Mouse (Mus musculus) embryonic facial prominence, embryonic 14.5 days (tissue): ENCODE data around the gene Usp47. TPM values are rescaled to one million over a fixed set of nuclear protein-coding genes. Genes with fewer than 3 reads are reported as not detected.
"Not testable (repeated sequence)": the region's sequence is repeated elsewhere in the genome, so short reads cannot be mapped to it uniquely, and the experiment has no call there.

Experiments
- ATAC-seq: fragments of 200-750 bp; cut with Nextera tagmentation; 2 replicates; pipeline ENCODE4 v1.8.0; 2017; ENCODE audit warnings: low read depth, moderate number of reproducible peaks, moderate TSS enrichment
- DNase-seq: peaks from one replicate; pipeline ENCODE4 v3.0.0-alpha.2; 2015; ENCODE audit warnings: low spot score
- H3K27ac ChIP-seq: fragments of 300-500 bp; sonication (generic); replicated peaks from 2 replicates; pipeline ENCODE4 v1.5.1; 2014; ENCODE audit warnings: low read depth, mild to moderate bottlenecking, low read length, moderate library complexity
- H3K27me3 ChIP-seq: fragments of 300-500 bp; sonication (generic); replicated peaks from 2 replicates; pipeline ENCODE4 v1.6.1; 2014; ENCODE audit warnings: low read length; ENCODE audit not compliant: control insufficient read depth, insufficient read depth
- H3K36me3 ChIP-seq: fragments of 300-500 bp; sonication (generic); 2 replicates; pipeline ENCODE4 v1.6.1; 2014; ENCODE audit warnings: low read length, mixed read lengths; ENCODE audit not compliant: control insufficient read depth, insufficient read depth
- H3K4me1 ChIP-seq: fragments of 300-500 bp; sonication (generic); 2 replicates; pipeline ENCODE4 v1.6.1; 2014; ENCODE audit warnings: antibody characterized with exemption, low read length; ENCODE audit not compliant: control insufficient read depth, insufficient read depth
- H3K4me2 ChIP-seq: fragments of 300-500 bp; sonication (generic); 2 replicates; pipeline ENCODE4 v1.6.1; 2014; ENCODE audit warnings: low read depth, mild to moderate bottlenecking, low read length, moderate library complexity, mixed read lengths
- H3K4me3 ChIP-seq: fragments of 300-500 bp; sonication (generic); 2 replicates; pipeline ENCODE4 v1.5.1; 2014; ENCODE audit warnings: low read depth, mild to moderate bottlenecking, low read length
- H3K9ac ChIP-seq: fragments of 300-500 bp; sonication (generic); 2 replicates; pipeline ENCODE4 v1.6.1; 2014; ENCODE audit warnings: low read depth, mild to moderate bottlenecking, low read length, moderate library complexity, mixed read lengths
- H3K9me3 ChIP-seq: fragments of 300-500 bp; sonication (generic); 2 replicates; pipeline ENCODE4 v1.6.1; 2016; ENCODE audit warnings: low read length; ENCODE audit not compliant: control insufficient read depth
- WGBS: fragments of 180-500 bp; shearing (Covaris S2); extraction: QIAGEN DNeasy Blood & Tissue Kit; methylation state at CpG from one replicate; pipeline ENCODE4 v1.1.7; 2014; 5-methylcytosine and 5-hydroxymethylcytosine counted together
- polyA plus RNA-seq: library from polyadenylated mRNA; unstranded; fragments of >200 nt; fragmentation: Nextera tagmentation; extraction: Ambion mirVana; gene quantifications from 2 replicates; pipeline ENCODE4 v1.2.1, GENCODE M21; 2014

The Usp47 gene
- polyA plus RNA-seq, 1 experiment from 2014 or later, result 86.7 TPM

DNA sequence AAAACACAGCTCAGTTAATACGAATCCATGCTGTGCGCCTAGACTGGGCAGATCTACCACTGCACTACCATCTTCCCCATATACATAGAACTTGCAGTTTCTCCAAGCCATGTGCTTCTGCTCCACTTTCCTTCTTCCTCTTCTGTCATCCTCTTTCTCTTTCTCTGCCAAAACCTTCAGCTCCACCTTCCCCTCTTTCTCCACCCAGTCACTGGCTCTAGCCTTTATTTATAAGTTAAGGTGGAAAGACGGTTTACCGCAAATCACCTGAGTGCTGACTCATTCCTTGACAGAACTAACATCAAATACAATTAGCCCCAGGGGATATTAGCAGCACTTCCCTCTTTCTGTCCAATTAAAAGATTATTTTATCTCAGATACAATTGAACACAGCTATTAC, 71.6 kb downstream of the Usp47 start:
- H3K9me3 ChIP-seq, H3K9ac ChIP-seq, H3K4me2 ChIP-seq, H3K27ac ChIP-seq, H3K27me3 ChIP-seq, H3K4me1 ChIP-seq, ATAC-seq, DNase-seq, H3K4me3 ChIP-seq: not testable (repeated sequence)
- 88% methylated on average over 4 of the region's 4 CpGs for WGBS
- peaks cover 86% of the 10 kb centered on the region for H3K36me3 ChIP-seq

DNA sequence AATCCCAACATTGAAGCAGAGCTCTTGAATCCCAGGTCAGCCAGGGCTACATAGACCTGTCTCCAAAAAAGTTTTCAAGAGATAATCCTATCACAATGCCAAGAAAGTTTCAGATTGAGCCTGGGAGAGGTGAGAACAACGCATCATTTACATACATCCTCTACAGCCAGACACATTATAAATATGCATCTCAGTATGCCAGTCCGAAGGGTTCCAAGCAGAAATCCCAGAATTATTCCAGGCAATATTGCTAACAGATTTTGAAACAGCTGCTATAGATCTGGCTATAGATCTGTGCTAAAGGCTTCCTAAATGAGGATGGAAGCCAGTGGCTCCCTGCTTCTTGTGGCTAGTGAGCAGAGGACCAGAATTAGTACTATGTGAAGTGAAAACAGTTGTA, 77.6 kb downstream of the Usp47 start:
- Histone ChIP-seq H3K4me2 (no peak overlapping the region), H3K27me3 (no peaks in the 10 kb centered on the region), H3K27ac (no peak overlapping the region), H3K9ac (no peak overlapping the region), H3K9me3 (no peaks in the 10 kb centered on the region), H3K4me1 (no peaks in the 10 kb centered on the region), H3K36me3 (peaks cover 85% of the 10 kb centered on the region), H3K4me3 (no peak overlapping the region)
- WGBS, result 89% methylated on average over 2 of the region's 2 CpGs
- no peak for ATAC-seq
- no peak for DNase-seq

DNA sequence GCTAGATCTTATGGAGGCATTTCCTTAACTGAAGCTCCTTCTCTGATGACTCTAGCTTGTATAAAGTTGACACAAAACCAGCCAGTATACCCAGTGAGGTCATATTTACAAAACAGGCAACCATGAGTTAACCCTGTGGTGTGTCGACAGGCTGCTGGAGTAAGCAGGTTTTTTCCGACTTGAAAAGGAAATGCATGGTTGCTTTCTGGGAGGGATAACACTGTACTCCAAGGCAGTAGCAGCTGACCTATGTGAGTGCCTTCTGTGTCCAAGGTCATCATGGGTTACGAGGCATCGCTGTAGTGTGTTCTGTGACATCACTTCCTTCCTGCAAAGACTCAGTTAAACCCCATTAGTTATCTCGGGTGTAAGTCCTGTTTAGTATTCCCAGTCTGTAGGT, 79.6 kb downstream of the Usp47 start:
- Histone ChIP-seq H3K27me3 (no peaks in the 10 kb centered on the region), H3K4me1 (no peaks in the 10 kb centered on the region), H3K4me3 (no peak overlapping the region), H3K36me3 (peaks cover 90% of the 10 kb centered on the region), H3K9me3 (no peaks in the 10 kb centered on the region), H3K9ac (no peak overlapping the region), H3K4me2 (no peak overlapping the region), H3K27ac (no peak overlapping the region)
- 75% methylated on average over 5 of the region's 5 CpGs for WGBS
- DNase-seq (no peak), ATAC-seq (no peak)

DNA sequence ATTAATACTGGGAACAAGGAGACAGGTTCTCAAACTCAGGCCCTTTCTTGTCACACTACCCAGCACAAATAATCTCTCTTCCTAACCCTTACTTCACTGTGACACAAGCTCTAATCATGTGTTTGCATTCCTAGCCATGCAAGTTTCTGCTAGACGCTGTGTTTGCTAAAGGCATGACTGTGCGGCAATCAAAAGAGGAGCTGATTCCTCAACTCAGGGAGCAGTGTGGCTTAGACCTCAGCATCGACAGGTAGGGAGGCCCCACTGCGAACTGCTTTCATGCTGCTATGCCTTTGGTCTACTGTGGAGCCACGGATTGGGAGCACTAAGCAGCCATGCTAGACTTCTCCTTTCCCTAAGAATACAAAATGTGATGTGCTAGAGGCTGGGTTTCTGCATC, 80.5 kb downstream of the Usp47 start:
- Histone ChIP-seq H3K4me1 (no peaks in the 10 kb centered on the region), H3K27ac (no peak overlapping the region), H3K4me2 (no peak overlapping the region), H3K9me3 (no peaks in the 10 kb centered on the region), H3K4me3 (no peak overlapping the region), H3K9ac (no peak overlapping the region), H3K36me3 (peaks cover 90% of the 10 kb centered on the region), H3K27me3 (no peaks in the 10 kb centered on the region)
- ATAC-seq, result no peak
- WGBS, result 92% methylated on average over 5 of the region's 5 CpGs
- DNase-seq, result no peak

DNA sequence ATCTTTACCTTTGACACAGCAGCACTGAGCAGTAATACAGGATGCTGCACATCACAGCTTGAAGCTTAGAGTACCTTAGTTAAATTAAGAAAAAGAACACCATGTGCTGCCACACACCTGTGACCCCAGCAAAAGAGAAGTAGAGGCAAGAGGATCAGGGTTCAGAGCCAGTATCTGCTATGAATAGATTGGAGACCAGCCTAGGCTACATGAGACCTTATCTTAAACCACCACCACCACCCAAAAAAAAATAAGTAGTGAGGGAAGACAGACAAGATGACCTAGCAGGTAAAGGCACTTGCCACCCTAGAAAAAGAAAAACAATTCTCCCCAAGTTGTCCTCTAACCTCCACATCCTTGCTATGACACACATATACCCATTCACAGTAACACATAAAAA, 85.5 kb downstream of the Usp47 start:
- Histone ChIP-seq H3K4me1 (no peaks in the 10 kb centered on the region), H3K27ac (no peak overlapping the region), H3K27me3 (no peaks in the 10 kb centered on the region), H3K9me3 (no peaks in the 10 kb centered on the region), H3K4me2 (no peak overlapping the region), H3K9ac (no peak overlapping the region), H3K36me3 (peaks cover 85% of the 10 kb centered on the region), H3K4me3 (no peak overlapping the region)
- no peak for ATAC-seq
- DNase-seq, result no peak

DNA sequence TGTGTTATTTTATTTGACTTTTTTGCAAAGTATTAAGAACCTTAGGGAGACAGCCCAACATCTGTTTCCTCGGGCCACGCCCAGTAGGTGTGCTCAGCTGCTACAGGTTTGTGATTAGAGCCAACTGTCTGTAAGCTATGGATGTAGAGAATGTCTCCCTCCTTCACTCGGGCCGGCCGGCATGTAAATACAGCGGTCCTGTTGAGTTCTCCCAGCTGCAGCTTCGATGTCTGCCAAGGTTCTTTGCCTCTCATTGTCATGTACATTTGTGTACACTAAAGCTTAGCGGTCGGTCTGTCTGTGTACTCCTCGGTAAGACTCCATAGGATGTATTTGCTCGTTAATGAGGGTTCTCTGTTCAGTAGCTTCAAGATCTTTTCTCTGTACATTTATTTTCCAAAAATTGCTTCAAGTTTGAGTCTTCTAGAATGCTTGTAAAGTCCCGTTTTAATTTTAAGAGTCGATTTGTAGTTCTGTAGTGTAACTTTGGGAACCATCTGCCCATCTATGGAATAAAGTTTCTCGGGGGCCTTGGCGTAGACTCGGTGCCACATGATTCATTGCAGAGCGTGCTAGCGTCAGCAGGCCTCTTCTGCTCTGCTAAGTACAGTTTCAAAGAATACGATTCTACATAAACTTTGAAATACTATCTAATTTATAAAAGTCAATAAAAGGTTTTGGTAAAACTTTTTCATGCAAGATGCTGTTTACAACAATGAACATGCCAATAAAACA, 87.5 kb downstream of the Usp47 start:
- H3K9me3 ChIP-seq, result no peaks in the 10 kb centered on the region
- H3K9ac ChIP-seq, result no peak overlapping the region
- ATAC-seq (no peak), DNase-seq (no peak)
- no peak overlapping the region for H3K4me2 ChIP-seq
- H3K27ac ChIP-seq, result no peak overlapping the region
- no peaks in the 10 kb centered on the region for H3K27me3 ChIP-seq
- peaks cover 69% of the 10 kb centered on the region for H3K36me3 ChIP-seq
- no peak overlapping the region for H3K4me3 ChIP-seq
- WGBS, result 89% methylated on average over 19 of the region's 19 CpGs
- no peaks in the 10 kb centered on the region for H3K4me1 ChIP-seq

DNA sequence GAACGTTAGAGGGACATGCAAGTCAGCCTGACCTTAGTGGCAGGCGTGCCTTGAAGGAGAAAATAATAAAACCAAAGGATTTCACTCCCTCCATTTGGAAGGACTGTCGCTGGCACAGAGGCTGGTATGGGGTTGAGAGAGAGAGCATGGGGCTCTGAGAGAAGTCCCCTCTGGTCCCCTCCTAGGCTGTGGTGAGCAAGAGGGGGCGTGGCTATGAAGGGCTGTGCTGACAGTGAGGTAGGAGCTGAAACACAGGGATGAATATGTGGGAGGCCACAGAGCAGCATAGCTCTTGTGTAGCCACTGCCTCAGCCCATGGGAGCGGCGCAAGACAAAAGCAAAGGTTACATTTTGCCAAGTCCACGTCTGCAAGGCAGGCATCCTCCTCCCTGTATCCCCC, 94.2 kb downstream of the Usp47 start:
- Histone ChIP-seq H3K4me2 (no peak overlapping the region), H3K27ac (no peak overlapping the region), H3K9ac (no peak overlapping the region), H3K36me3 (peaks cover 24% of the 10 kb centered on the region), H3K4me1 (0 out of 2 replicates have a peak, but pooled peaks cover 6% of the 10 kb centered on the region), H3K4me3 (no peak overlapping the region), H3K9me3 (no peaks in the 10 kb centered on the region), H3K27me3 (no peaks in the 10 kb centered on the region)
- 85% methylated on average over 7 of the region's 7 CpGs for WGBS
- no peak for DNase-seq
- no peak for ATAC-seq

DNA sequence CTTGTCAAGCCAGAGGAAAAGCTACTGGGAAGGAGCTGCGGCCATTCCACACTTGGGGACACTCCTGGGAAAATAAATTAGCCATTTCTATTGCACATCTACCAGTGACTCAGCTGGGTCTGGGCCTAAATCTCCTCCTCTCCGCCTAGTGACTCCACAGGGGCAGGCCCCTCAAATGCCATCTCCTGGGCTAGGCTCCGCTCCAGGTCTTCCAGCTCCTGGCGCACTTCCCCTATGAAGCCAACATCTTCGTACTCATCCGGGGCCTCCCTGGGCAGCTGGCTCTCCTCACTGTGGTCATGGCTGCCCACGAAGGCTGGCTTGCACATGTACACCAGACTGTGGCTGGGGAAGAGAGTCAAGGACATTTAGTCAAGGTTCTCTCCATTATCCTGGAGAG, 94.8 kb downstream of the Usp47 start:
- Histone ChIP-seq H3K9me3 (no peaks in the 10 kb centered on the region), H3K4me3 (no peak overlapping the region), H3K27ac (no peak overlapping the region), H3K36me3 (peaks cover 20% of the 10 kb centered on the region), H3K9ac (no peak overlapping the region), H3K27me3 (no peaks in the 10 kb centered on the region), H3K4me2 (no peak overlapping the region), H3K4me1 (0 out of 2 replicates have a peak, but pooled peaks cover 6% of the 10 kb centered on the region)
- WGBS, result 81% methylated on average over 7 of the region's 7 CpGs
- ATAC-seq (no peak), DNase-seq (no peak)

DNA sequence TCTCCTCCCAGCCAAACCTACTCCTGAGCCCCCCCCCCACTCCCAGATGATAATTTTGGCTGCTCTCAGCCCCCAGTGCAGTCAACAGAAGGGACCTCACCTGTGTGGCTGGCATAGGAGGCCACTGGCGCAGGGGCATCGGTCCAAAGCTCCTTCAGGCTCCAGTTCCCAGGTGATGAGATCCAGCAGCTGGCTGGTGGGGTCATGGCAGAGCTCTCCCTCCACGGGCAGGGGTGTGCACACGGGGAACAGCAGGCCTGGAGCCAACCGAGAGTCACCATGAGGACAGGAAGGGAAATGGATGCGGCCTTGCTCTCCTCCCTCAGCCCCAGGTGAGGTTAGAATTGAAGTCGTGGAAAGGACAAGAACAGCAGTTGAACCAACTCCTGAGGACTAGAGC, 95.9 kb downstream of the Usp47 start:
- H3K27ac ChIP-seq, result no peak overlapping the region
- no peaks in the 10 kb centered on the region for H3K9me3 ChIP-seq
- H3K4me3 ChIP-seq, result no peak overlapping the region
- no peak overlapping the region for H3K4me2 ChIP-seq
- no peak overlapping the region for H3K9ac ChIP-seq
- no peaks in the 10 kb centered on the region for H3K27me3 ChIP-seq
- WGBS, result 83% methylated on average over 7 of the region's 7 CpGs
- H3K4me1 ChIP-seq, result 0 out of 2 replicates have a peak, but pooled peaks cover 6% of the 10 kb centered on the region
- ATAC-seq (no peak), DNase-seq (no peak)
- H3K36me3 ChIP-seq, result peaks cover 16% of the 10 kb centered on the region
